Mouse (Mus musculus): Measurements from ENCODE around the gene Kmo.

DNA sequence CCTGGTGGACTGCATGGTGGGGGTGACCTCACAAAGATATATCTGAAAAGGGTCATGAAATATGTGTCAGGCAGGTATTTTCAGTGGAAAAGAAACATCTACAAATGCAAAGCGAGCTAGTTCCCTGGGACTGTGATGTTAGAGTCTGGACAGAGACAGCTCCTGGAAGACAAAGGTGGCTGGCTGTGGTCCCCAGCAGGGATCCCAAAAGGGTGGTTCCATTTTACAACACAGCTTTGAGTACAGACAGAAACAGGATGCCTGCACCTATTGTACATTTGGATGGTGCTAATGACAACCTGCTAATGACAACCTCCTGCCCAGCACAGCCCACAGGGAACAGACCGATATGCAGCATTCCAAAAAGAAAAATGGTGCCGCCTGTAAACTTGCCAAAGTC, 49.3 kb downstream of the Kmo start:
- TF ChIP-seq CTCF (IDR thresholded peaks at IDR 0.05; ENCODE audit: control insufficient read depth, insufficient read depth, insufficient read length): no peak
- TF ChIP-seq USF1 (IDR thresholded peaks at IDR 0.05; ENCODE audit: low read depth): no peak
- TF ChIP-seq MYOG (IDR thresholded peaks at IDR 0.05; ENCODE audit: control insufficient read depth, extremely low read depth, insufficient read length): no peak
- no peak for TF ChIP-seq MYOD1 (IDR thresholded peaks at IDR 0.05; ENCODE audit: control insufficient read depth, insufficient read length, low read depth)
- TF ChIP-seq MAX (IDR thresholded peaks at IDR 0.05): no peak
- TF ChIP-seq CEBPB (IDR thresholded peaks at IDR 0.05; ENCODE audit: low read depth): no peak
